Mouse (Mus musculus): ENCODE measurements around the gene Cbr4.

GRCm38 (mm10) chr8:61522132-61522531 is 34.6 kb downstream of the Cbr4 start:
- TF ChIP-seq GABPA (IDR thresholded peaks at IDR 0.05; ENCODE audit: insufficient replicate concordance, low read depth, low read length) (no peak), EP300 (IDR thresholded peaks at IDR 0.05; ENCODE audit: low read length) (no peak)

Data from CH12.LX (cell line).